Mouse (Mus musculus) macrophage (primary cell): ENCODE data around the gene Dusp15. TPM values are rescaled to one million over a fixed set of nuclear protein-coding genes. Genes with fewer than 3 reads are reported as not detected.

ENCODE experiments used
- H3K27ac ChIP-seq: fragments of 350-480 bp; formaldehyde crosslinking; 2 replicates; pipeline ENCODE4 v1.9.0; 2021
- H3K36me3 ChIP-seq: fragments of 350-480 bp; formaldehyde crosslinking; 2 replicates; pipeline ENCODE4 v1.9.0; 2021; ENCODE audit errors: inconsistent target
- H3K4me3 ChIP-seq: fragments of 350-480 bp; formaldehyde crosslinking; 2 replicates; pipeline ENCODE4 v1.9.0; 2021; ENCODE audit errors: inconsistent target
- H3K79me2 ChIP-seq: fragments of 350-480 bp; formaldehyde crosslinking; 2 replicates; pipeline ENCODE4 v1.9.0; 2021; ENCODE audit errors: inconsistent target
- WGBS: methylation state at CpG from one replicate; pipeline ENCODE4 v1.1.7; 2026; ENCODE audit warnings: inconsistent platforms; ENCODE audit not compliant: missing documents; 5-methylcytosine and 5-hydroxymethylcytosine counted together
- polyA plus RNA-seq: library from polyadenylated mRNA; stranded (reverse); fragments of 250-400 nt; gene quantifications from 3 replicates; pipeline ENCODE4 v1.2.4, GENCODE M21; 2018; ENCODE audit warnings: inconsistent platforms

Gene Dusp15
- polyA plus RNA-seq, 1 experiment from 2014 or later: not detected

DNA sequence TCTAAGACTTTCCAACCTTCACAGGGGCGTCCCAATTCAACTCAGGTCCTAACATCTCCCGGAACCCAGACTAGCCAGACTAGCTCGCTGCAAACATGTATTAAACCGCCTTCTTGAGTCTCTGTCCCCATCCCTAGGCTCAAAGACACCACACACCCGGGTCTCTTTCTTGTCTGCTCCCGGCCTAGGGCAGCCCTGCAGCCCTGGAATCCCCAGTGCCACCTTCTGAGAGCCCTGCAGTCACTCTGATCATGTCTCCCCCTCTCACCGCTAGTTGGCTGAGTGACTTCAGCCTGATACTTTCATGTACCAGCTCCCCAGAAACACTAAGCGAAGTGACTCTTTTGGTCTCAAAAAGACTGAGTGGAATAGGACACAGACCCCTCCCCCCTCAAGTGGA lies 7.9 kb downstream of the Dusp15 start:
- no peaks in the 10 kb centered on the region for H3K36me3 ChIP-seq
- H3K4me3 ChIP-seq: no peak overlapping the region
- H3K27ac ChIP-seq: no peak overlapping the region
- WGBS: 13% methylated on average over 8 of the region's 8 CpGs
- H3K79me2 ChIP-seq: no peaks in the 10 kb centered on the region

DNA sequence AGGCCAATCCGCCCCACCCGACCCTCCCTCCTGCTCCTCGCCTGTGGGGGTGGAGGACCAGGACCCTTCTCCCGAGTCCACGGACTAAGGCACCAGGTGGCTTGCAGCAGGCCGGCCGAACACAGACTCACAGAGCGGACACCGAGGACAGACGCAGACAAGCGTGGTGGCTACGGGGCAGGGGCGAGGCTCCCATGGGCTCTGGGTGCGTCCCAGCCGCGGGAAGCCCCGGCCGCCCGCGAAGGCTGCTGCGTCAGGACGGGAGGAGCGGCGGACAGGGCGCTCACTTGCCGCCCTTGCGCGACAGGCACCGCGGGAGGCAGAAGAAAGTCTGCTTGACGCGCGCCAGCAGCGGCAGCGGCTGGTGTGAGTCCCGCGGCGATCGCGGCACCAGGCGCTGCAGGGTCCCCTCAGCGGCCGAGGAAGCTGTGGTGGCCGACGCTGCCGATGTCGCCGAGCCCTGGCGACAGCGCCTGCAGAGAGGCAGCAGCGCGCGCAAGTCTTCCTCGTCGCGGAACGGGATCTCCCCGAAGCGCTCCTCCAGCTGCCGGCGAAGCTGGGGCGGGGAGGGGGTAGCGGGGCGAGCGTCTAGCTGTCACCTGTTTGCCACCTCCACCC lies 8.5 kb downstream of the Dusp15 start:
- WGBS: 2% methylated on average over 58 of the region's 65 CpGs
- H3K79me2 ChIP-seq: no peaks in the 10 kb centered on the region
- H3K4me3 ChIP-seq: no peak overlapping the region

DNA sequence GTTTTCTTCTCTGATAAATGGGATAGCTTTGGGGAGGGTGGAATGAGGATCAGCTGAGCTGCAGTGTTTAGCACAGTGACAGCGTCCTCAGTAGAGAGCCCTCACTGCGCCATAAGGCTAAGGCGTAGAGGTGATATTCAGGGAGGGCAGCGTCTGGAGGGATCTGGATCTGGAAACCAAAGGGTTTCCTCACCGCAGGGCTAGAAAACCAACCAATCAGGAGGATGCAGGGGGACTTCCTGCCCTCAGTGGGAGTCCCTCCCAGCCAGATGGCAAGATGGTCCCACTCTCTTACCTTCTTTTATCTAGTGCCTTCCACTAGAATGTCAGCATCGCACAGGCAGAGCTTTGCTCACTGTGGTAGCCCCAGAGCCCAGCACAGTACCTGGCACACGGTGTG lies 9.7 kb downstream of the Dusp15 start:
- WGBS: 31% methylated on average over 7 of the region's 7 CpGs
- no peaks in the 10 kb centered on the region for H3K79me2 ChIP-seq
- no peak overlapping the region for H3K27ac ChIP-seq
- H3K4me3 ChIP-seq: no peak overlapping the region
- H3K36me3 ChIP-seq: no peaks in the 10 kb centered on the region

More for the DNA sequence above, 8.5 kb downstream of the Dusp15 start:
- Histone ChIP-seq H3K36me3 (no peaks in the 10 kb centered on the region), H3K27ac (no peak overlapping the region)

DNA sequence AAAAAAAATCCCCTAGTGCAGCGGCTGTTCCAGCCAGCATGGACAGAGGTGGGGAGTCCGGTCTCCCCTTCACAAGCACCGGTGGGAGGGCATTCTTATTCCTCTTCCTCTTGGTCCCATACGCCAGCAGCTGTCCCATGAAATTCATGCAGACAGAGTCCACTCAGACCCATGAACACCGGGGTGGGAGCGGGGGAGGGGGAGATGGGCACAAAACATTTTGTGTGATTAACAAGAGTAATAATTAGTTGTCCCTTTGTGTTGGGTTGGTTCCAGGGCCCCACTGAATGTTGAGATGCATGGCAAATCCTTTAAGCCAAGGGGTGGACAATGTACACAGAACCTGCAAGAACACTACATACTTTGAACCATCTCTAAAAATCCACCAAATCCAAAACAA lies 10.4 kb downstream of the Dusp15 start:
- Histone ChIP-seq H3K27ac (no peak overlapping the region), H3K4me3 (no peak overlapping the region), H3K36me3 (no peaks in the 10 kb centered on the region), H3K79me2 (no peaks in the 10 kb centered on the region)
- WGBS: 83% methylated on average over 6 of the region's 6 CpGs

DNA sequence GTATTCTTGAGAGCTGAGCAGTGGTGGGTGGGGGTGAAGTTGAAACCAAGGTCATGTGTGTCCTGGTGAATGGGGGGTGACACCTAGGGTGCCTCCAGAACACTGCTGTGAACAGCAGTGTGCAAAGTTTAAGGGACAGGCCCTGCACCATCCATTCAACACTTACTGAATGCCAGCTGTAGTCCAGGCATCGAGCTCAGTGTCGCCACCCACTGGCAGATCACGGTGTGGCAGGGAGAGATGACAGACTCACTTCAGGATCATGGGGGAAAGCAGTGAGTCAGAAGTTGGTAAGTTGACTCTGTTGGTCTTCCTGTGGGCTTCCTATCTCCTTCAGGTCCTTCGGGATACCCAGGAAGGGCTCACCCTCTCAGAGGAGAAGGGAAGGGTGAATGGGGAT lies 11.7 kb downstream of the Dusp15 start:
- Histone ChIP-seq H3K36me3 (no peaks in the 10 kb centered on the region), H3K4me3 (no peak overlapping the region), H3K79me2 (no peaks in the 10 kb centered on the region), H3K27ac (no peak overlapping the region)
- WGBS: 4% methylated on average over 4 of the region's 4 CpGs

- Histone ChIP-seq H3K4me3 (no peak overlapping the region), H3K36me3 (no peaks in the 10 kb centered on the region), H3K79me2 (no peaks in the 10 kb centered on the region), H3K27ac (no peak overlapping the region)
- WGBS: 28% methylated on average over 5 of the region's 5 CpGs
Observed at GRCm38 (mm10) chr2:152933614-152934013, 17.9 kb downstream of the Dusp15 start.

- no peak within 1 kb of the TSS for H3K4me3 ChIP-seq
- no peaks in the 10 kb centered on the region for H3K79me2 ChIP-seq
- no peaks in the 10 kb centered on the region for H3K36me3 ChIP-seq
- no peak within 1 kb of the TSS for H3K27ac ChIP-seq
- whole genome bisulfite sequencing: 42% methylated on average over 9 of the region's 9 CpGs
Observed at GRCm38 (mm10) chr2:152933048-152933447, 18.4 kb downstream of the Dusp15 start, which contains the start of gene Foxs1. Foxs1 (minus strand) TSS chr2:152933208.

- H3K4me3 ChIP-seq: no peak overlapping the region
- no peaks in the 10 kb centered on the region for H3K79me2 ChIP-seq
- no peak overlapping the region for H3K27ac ChIP-seq
- H3K36me3 ChIP-seq: no peaks in the 10 kb centered on the region
- WGBS: 97% methylated on average over 12 of the region's 12 CpGs
Observed at GRCm38 (mm10) chr2:152931456-152932160, 19.9 kb downstream of the Dusp15 start.

- no peaks in the 10 kb centered on the region for H3K36me3 ChIP-seq
- no peak overlapping the region for H3K4me3 ChIP-seq
- H3K27ac ChIP-seq: no peak overlapping the region
- 56% methylated on average over 2 of the region's 2 CpGs for WGBS
- no peaks in the 10 kb centered on the region for H3K79me2 ChIP-seq
Observed at GRCm38 (mm10) chr2:152930276-152930675, 21.2 kb downstream of the Dusp15 start.

DNA sequence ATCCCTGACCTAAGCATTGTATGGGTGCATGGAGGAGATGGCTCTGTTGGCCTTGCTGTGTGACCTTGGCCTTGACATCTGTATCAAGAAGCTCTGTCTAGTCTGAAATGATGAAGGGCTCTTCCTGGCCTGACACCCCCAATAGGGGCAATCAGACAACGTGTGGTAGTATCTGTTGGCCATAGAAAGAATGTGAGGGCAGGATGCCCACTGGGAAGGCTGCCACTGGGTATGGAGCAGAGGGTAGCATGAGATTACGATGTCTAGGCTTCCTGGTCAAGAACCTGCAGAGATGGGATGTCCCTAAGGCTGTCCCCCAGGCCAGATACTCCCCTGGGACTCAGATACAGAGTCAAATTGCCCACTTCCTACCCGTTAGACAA lies 22.5 kb downstream of the Dusp15 start:
- Histone ChIP-seq H3K27ac (peak overlapping the region; percentile 93; the same call in 1 of the 2 replicates), H3K79me2 (no peaks in the 10 kb centered on the region), H3K36me3 (no peaks in the 10 kb centered on the region), H3K4me3 (no peak overlapping the region)
- WGBS: 98% methylated on average over 3 of the region's 3 CpGs

GRCm38 (mm10) chr2:152928219-152928987 lies 23.1 kb downstream of the Dusp15 start:
- peak overlapping the region; percentile 93 for H3K27ac ChIP-seq
- no peak overlapping the region for H3K4me3 ChIP-seq
- H3K36me3 ChIP-seq: no peaks in the 10 kb centered on the region
- WGBS: 85% methylated on average over 14 of the region's 14 CpGs
- H3K79me2 ChIP-seq: no peaks in the 10 kb centered on the region

GRCm38 (mm10) chr2:152927371-152927770 lies 24.1 kb downstream of the Dusp15 start:
- H3K27ac ChIP-seq: peak overlapping the region; percentile 93
- H3K79me2 ChIP-seq: no peaks in the 10 kb centered on the region
- WGBS: 8% methylated on average over 5 of the region's 5 CpGs
- H3K4me3 ChIP-seq: no peak overlapping the region
- no peaks in the 10 kb centered on the region for H3K36me3 ChIP-seq

DNA sequence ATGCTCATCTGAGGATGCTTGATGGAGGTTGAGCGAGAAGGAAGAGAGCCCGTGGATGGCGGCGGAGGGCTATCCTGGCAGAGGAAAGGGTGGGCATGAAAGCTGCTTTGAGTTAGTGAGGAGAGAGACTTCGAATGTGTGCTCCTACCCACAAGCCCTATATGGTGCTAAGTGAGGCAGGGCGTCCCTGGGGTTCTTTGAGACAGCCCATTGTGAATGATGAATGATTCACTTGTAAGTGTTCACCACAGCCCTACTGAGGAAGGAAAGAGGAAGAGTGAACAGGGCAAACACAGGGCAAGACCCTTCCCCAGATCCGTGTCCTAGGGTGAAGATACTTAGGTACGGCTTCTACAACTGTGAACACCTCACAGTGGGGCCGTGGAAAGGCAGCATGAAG lies 24.6 kb downstream of the Dusp15 start:
- Histone ChIP-seq H3K27ac (peak overlapping the region; percentile 93), H3K4me3 (no peak overlapping the region), H3K79me2 (no peaks in the 10 kb centered on the region), H3K36me3 (no peaks in the 10 kb centered on the region)
- 50% methylated on average over 7 of the region's 9 CpGs for WGBS

GRCm38 (mm10) chr2:152925189-152925872 lies 26.2 kb downstream of the Dusp15 start:
- Histone ChIP-seq H3K4me3 (no peak overlapping the region), H3K36me3 (no peaks in the 10 kb centered on the region), H3K79me2 (no peaks in the 10 kb centered on the region), H3K27ac (peak overlapping the region; percentile 93)
- 65% methylated on average over 9 of the region's 11 CpGs for WGBS
